Mouse (Mus musculus) brown adipose tissue, adult 24 weeks (tissue): ENCODE results near the gene Plcd1. TPM values are rescaled to one million over a fixed set of nuclear protein-coding genes. Genes with fewer than 3 reads are reported as not detected.

Experiments
- H3K27ac ChIP-seq: fragments of 200-500 bp; replicated peaks from 2 replicates; pipeline ENCODE4 v1.5.1; 2012; ENCODE audit warnings: low read depth, mild to moderate bottlenecking, low read length
- H3K4me1 ChIP-seq: fragments of 200-500 bp; 2 replicates; pipeline ENCODE4 v1.6.1; 2012; ENCODE audit warnings: low read length, mixed read lengths; ENCODE audit not compliant: control insufficient read depth, insufficient read depth, insufficient read length
- H3K4me3 ChIP-seq: fragments of 200-500 bp; 2 replicates; pipeline ENCODE4 v1.5.1; 2012; ENCODE audit warnings: low read depth, mild to moderate bottlenecking, low read length, moderate library complexity; ENCODE audit not compliant: insufficient read depth
- polyA plus RNA-seq: library from polyadenylated mRNA; stranded (reverse); fragments of >200 nt; gene quantifications from 2 replicates; pipeline ENCODE4 v1.2.4, GENCODE M21; 2012; ENCODE audit not compliant: missing spikeins, insufficient read depth, insufficient read length

Gene Plcd1
- polyA plus RNA-seq, 1 experiment: 12.0 TPM

- no peak overlapping the region for H3K4me3 ChIP-seq
- peaks cover 33% of the 10 kb centered on the region for H3K4me1 ChIP-seq
- peak overlapping the region; percentile 98 for H3K27ac ChIP-seq
These were observed 64.8 kb downstream of the Plcd1 start for GRCm38 (mm10) chr9:119028226-119029195.

GRCm38 (mm10) chr9:119027337-119027736 is 66.0 kb downstream of the Plcd1 start:
- Histone ChIP-seq H3K4me1 (peaks cover 26% of the 10 kb centered on the region), H3K4me3 (no peak overlapping the region), H3K27ac (peak overlapping the region; percentile 70)

- Histone ChIP-seq H3K4me3 (no peak overlapping the region), H3K27ac (no peak overlapping the region), H3K4me1 (peaks cover 17% of the 10 kb centered on the region)
These were observed 67.4 kb downstream of the Plcd1 start for GRCm38 (mm10) chr9:119025832-119026331.

- H3K4me1 ChIP-seq: peaks cover 17% of the 10 kb centered on the region
- H3K27ac ChIP-seq: no peak overlapping the region
- H3K4me3 ChIP-seq: no peak overlapping the region
These were observed 68.0 kb downstream of the Plcd1 start for GRCm38 (mm10) chr9:119025263-119025662.

GRCm38 (mm10) chr9:119021731-119022130 is 71.6 kb downstream of the Plcd1 start:
- no peak overlapping the region for H3K27ac ChIP-seq
- no peak overlapping the region for H3K4me3 ChIP-seq
- H3K4me1 ChIP-seq: no peaks in the 10 kb centered on the region

Other genes starting within 250 kb of the Plcd1 start
- gene Ctdspl, start 167.0 kb downstream of the Plcd1 start, polyA plus RNA-seq: 18.8 and 24.2 TPM in 2 replicates
- gene Vill, start 40.7 kb downstream of the Plcd1 start, polyA plus RNA-seq: 1.8 TPM in 1 of 2 replicates, not detected in the other
- 0.46 and 1.4 TPM in 2 replicates for gene Dlec1, start 9.0 kb upstream of the Plcd1 start, polyA plus RNA-seq
- gene Acaa1b, start 63.6 kb upstream of the Plcd1 start, polyA plus RNA-seq: 25.2 and 31.9 TPM in 2 replicates
- not detected in 2 replicates for gene Gm47289, start 65.7 kb upstream of the Plcd1 start, polyA plus RNA-seq
- not detected in 2 replicates for gene Slc22a13, start 115.6 kb upstream of the Plcd1 start, polyA plus RNA-seq
- gene Oxsr1, start 228.9 kb upstream of the Plcd1 start, polyA plus RNA-seq: 18.3 and 19.4 TPM in 2 replicates
- 82.7 and 96.9 TPM in 2 replicates for gene Acaa1a, start 246.2 kb upstream of the Plcd1 start, polyA plus RNA-seq
- 11.2 and 13.3 TPM in 2 replicates for gene Myd88, start 247.9 kb upstream of the Plcd1 start, polyA plus RNA-seq